Mouse (Mus musculus): ENCODE measurements around the gene Lamp2. TPM values are rescaled to one million over a fixed set of nuclear protein-coding genes. Genes with fewer than 3 reads are reported as not detected.
"Not testable (repeated sequence)": the region's sequence is repeated elsewhere in the genome, so short reads cannot be mapped to it uniquely, and the experiment has no call there.

Lamp2 gene
- polyA plus RNA-seq, 1 experiment from 2014 or later, result 155 TPM

DNA sequence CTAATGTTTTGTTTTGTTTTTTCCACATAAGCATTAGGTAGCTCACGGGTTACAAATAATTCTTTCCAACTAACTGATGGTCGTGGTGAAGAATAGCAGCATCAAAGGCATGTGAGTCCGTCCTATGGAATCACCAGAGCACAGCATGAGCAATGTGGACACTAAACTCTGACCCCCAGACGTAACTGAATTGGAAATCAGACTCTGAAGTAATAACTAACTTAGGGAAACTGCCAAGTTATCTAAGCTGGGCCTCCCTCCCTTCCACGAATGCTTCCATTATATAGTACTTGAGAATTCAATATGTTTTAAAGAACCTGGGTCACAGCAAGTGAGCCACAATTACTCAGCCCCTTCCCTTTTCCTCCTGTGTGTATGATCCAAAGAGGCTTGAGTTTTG lies 53.3 kb downstream of the Lamp2 start:
- H3K9ac ChIP-seq (ENCODE audit: low read depth, low read length), result no peak overlapping the region
- no peak overlapping the region for H3K4me3 ChIP-seq (ENCODE audit: low read length)
- 69% methylated on average over 5 of the region's 5 CpGs for WGBS
- H3K36me3 ChIP-seq (ENCODE audit: control insufficient read depth, insufficient read depth, low read length), result no peaks in the 10 kb centered on the region
- H3K27ac ChIP-seq (ENCODE audit: low read depth, low read length), result no peak overlapping the region
- no peak overlapping the region for H3K4me2 ChIP-seq (replicated peaks; ENCODE audit: low read depth, low read length)
- no peak for ATAC-seq (ENCODE audit: low FRiP score, low TSS enrichment)
- no peaks in the 10 kb centered on the region for H3K27me3 ChIP-seq (ENCODE audit: control insufficient read depth, insufficient read depth, low read length)
- H3K9me3 ChIP-seq (ENCODE audit: control insufficient read depth, low read length), result no peaks in the 10 kb centered on the region
- H3K4me1 ChIP-seq (ENCODE audit: control insufficient read depth, insufficient read depth, low read length), result no peaks in the 10 kb centered on the region

DNA sequence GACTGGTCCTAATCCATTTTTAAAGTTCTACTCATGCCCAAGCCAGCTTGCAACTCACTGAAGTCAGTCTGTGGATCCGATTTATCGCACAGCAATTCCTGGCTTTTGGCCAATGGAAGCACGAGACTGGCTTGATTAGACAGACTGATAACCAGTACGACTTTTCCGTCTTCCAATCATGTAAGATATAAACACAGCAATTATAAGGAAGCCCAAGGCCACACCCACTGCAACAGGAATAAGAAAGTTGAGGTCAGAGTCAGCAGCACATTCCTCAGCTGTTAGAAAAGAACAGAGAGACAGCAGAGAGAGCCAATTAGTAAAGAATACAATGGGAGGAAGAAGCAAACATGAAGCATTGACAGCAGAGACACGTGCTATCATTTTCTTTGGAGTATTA lies 54.2 kb downstream of the Lamp2 start:
- Histone ChIP-seq H3K4me1 (ENCODE audit: control insufficient read depth, insufficient read depth, low read length) (no peaks in the 10 kb centered on the region), H3K4me2 (replicated peaks; ENCODE audit: low read depth, low read length) (no peak overlapping the region), H3K36me3 (ENCODE audit: control insufficient read depth, insufficient read depth, low read length) (no peaks in the 10 kb centered on the region), H3K27ac (ENCODE audit: low read depth, low read length) (no peak overlapping the region), H3K4me3 (ENCODE audit: low read length) (no peak overlapping the region), H3K9me3 (ENCODE audit: control insufficient read depth, low read length) (no peaks in the 10 kb centered on the region), H3K27me3 (ENCODE audit: control insufficient read depth, insufficient read depth, low read length) (no peaks in the 10 kb centered on the region), H3K9ac (ENCODE audit: low read depth, low read length) (no peak overlapping the region)
- 53% methylated on average over 6 of the region's 6 CpGs for WGBS
- ATAC-seq (ENCODE audit: low FRiP score, low TSS enrichment), result no peak

- Histone ChIP-seq H3K4me3 (ENCODE audit: low read length) (no peak overlapping the region), H3K9ac (ENCODE audit: low read depth, low read length) (no peak overlapping the region), H3K4me1 (ENCODE audit: control insufficient read depth, insufficient read depth, low read length) (no peaks in the 10 kb centered on the region), H3K9me3 (ENCODE audit: control insufficient read depth, low read length) (no peaks in the 10 kb centered on the region), H3K4me2 (replicated peaks; ENCODE audit: low read depth, low read length) (no peak overlapping the region), H3K27ac (ENCODE audit: low read depth, low read length) (no peak overlapping the region), H3K36me3 (ENCODE audit: control insufficient read depth, insufficient read depth, low read length) (no peaks in the 10 kb centered on the region), H3K27me3 (ENCODE audit: control insufficient read depth, insufficient read depth, low read length) (no peaks in the 10 kb centered on the region)
- no peak for ATAC-seq (ENCODE audit: low FRiP score, low TSS enrichment)
- WGBS, result 78% methylated on average over 3 of the region's 3 CpGs
Measured at GRCm38 (mm10) chrX:38400616-38401015, 55.6 kb downstream of the Lamp2 start.

DNA sequence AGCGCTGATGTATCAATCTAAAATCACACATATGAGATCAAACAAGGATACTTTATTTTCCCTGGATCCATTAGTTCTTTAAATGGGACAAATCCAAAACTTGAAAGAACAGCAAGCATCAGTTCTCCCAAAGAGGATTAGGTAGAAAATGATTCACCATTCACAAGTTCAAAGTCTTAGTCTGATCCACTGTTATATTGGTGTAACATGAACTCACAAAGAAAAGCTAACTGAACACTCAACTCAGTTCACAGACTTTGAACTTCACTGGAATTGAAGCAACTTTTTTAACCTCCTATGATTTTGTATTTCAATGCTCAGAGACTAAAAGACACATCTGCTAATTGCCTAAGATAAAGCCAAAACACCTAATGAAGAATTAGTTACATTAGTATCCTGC lies 56.6 kb downstream of the Lamp2 start:
- Histone ChIP-seq H3K4me2 (replicated peaks; ENCODE audit: low read depth, low read length) (no peak overlapping the region), H3K4me3 (ENCODE audit: low read length) (no peak overlapping the region), H3K9ac (ENCODE audit: low read depth, low read length) (no peak overlapping the region), H3K27me3 (ENCODE audit: control insufficient read depth, insufficient read depth, low read length) (no peaks in the 10 kb centered on the region), H3K4me1 (ENCODE audit: control insufficient read depth, insufficient read depth, low read length) (no peaks in the 10 kb centered on the region), H3K9me3 (ENCODE audit: control insufficient read depth, low read length) (no peaks in the 10 kb centered on the region), H3K27ac (ENCODE audit: low read depth, low read length) (no peak overlapping the region), H3K36me3 (ENCODE audit: control insufficient read depth, insufficient read depth, low read length) (no peaks in the 10 kb centered on the region)
- WGBS, result 89% methylated on average over 1 of the region's 1 CpGs
- no peak for ATAC-seq (ENCODE audit: low FRiP score, low TSS enrichment)

DNA sequence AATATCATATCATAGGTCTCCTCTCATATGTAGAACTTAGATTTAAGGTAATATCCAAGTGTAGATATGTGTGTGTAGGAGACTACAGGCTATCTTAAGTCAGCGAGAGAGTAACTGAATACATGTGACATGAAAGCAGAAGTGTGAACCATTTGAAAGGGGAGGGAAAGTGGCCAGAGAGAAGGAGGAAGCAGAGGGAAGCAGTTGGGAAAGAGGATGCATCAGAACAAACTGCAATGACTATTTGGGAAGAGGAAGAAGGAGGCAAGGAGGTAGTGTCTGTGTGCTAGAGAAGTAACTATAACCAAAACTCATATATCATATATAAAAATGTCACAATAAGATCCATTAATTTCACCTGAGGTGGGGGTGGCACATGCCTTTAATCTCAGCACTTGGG lies 83.1 kb downstream of the Lamp2 start:
- not testable (repeated sequence) for ATAC-seq (ENCODE audit: low FRiP score, low TSS enrichment); H3K27me3 ChIP-seq (ENCODE audit: control insufficient read depth, insufficient read depth, low read length); H3K4me2 ChIP-seq (replicated peaks; ENCODE audit: low read depth, low read length); H3K27ac ChIP-seq (ENCODE audit: low read depth, low read length); H3K4me3 ChIP-seq (ENCODE audit: low read length); H3K36me3 ChIP-seq (ENCODE audit: control insufficient read depth, insufficient read depth, low read length); H3K9ac ChIP-seq (ENCODE audit: low read depth, low read length); H3K4me1 ChIP-seq (ENCODE audit: control insufficient read depth, insufficient read depth, low read length); H3K9me3 ChIP-seq (ENCODE audit: control insufficient read depth, low read length)
- WGBS, result 82% methylated on average over 1 of the region's 1 CpGs

- not testable (repeated sequence) for H3K27ac ChIP-seq (ENCODE audit: low read depth, low read length); H3K9me3 ChIP-seq (ENCODE audit: control insufficient read depth, low read length); H3K27me3 ChIP-seq (ENCODE audit: control insufficient read depth, insufficient read depth, low read length); H3K4me1 ChIP-seq (ENCODE audit: control insufficient read depth, insufficient read depth, low read length); ATAC-seq (ENCODE audit: low FRiP score, low TSS enrichment); H3K36me3 ChIP-seq (ENCODE audit: control insufficient read depth, insufficient read depth, low read length); H3K4me3 ChIP-seq (ENCODE audit: low read length); H3K4me2 ChIP-seq (replicated peaks; ENCODE audit: low read depth, low read length); H3K9ac ChIP-seq (ENCODE audit: low read depth, low read length)
- 59% methylated on average over 1 of the region's 1 CpGs for WGBS
Measured at GRCm38 (mm10) chrX:38364621-38365020, 91.6 kb downstream of the Lamp2 start.

DNA sequence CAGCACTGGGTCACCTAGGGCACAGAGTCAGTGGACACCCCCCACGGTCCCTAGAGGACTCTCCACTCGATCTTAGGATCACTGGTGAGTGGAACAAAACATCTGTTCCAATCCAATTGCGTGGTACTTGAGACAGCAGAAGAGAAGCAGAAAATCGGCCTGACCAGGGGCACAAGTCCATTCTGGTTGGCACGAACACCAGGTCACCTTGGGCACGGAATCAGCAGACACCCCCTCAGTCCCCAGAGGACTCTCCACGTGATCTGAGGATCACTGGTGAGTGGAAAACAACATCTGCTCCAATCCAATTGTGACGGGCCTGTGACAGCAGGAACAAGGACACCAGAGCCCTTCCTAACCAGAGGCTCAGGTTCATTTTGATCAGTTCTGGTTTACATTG lies 94.2 kb downstream of the Lamp2 start:
- Histone ChIP-seq H3K27ac (ENCODE audit: low read depth, low read length) (no peak overlapping the region), H3K9ac (ENCODE audit: low read depth, low read length) (no peak overlapping the region), H3K9me3 (ENCODE audit: control insufficient read depth, low read length) (no peaks in the 10 kb centered on the region), H3K27me3 (ENCODE audit: control insufficient read depth, insufficient read depth, low read length) (no peaks in the 10 kb centered on the region), H3K4me1 (ENCODE audit: control insufficient read depth, insufficient read depth, low read length) (no peaks in the 10 kb centered on the region), H3K4me2 (replicated peaks; ENCODE audit: low read depth, low read length) (no peak overlapping the region), H3K36me3 (ENCODE audit: control insufficient read depth, insufficient read depth, low read length) (no peaks in the 10 kb centered on the region), H3K4me3 (ENCODE audit: low read length) (no peak overlapping the region)
- no peak for ATAC-seq (ENCODE audit: low FRiP score, low TSS enrichment)
- 70% methylated on average over 8 of the region's 8 CpGs for WGBS

Other genes starting within 250 kb of the Lamp2 start
- gene Tmem255a, start 204.0 kb downstream of the Lamp2 start, polyA plus RNA-seq (2014; fragmentation: Nextera tagmentation; extraction: Ambion mirVana), result 23.5 and 31.5 TPM in 2 replicates
- not detected in 2 replicates for gene Atp1b4, start 140.3 kb downstream of the Lamp2 start, polyA plus RNA-seq (2014; fragmentation: Nextera tagmentation; extraction: Ambion mirVana)
- 29.9 and 47.2 TPM in 2 replicates for gene Cul4b, start 119.7 kb upstream of the Lamp2 start, polyA plus RNA-seq (2014; fragmentation: Nextera tagmentation; extraction: Ambion mirVana)
- 81.7 and 103 TPM in 2 replicates for gene Mcts1, start 144.1 kb upstream of the Lamp2 start, polyA plus RNA-seq (2014; fragmentation: Nextera tagmentation; extraction: Ambion mirVana)
- 29.0 and 38.4 TPM in 2 replicates for gene C1galt1c1, start 178.6 kb upstream of the Lamp2 start, polyA plus RNA-seq (2014; fragmentation: Nextera tagmentation; extraction: Ambion mirVana)